Mouse (Mus musculus): ENCODE measurements around the gene Mfsd2a.
"Not testable (repeated sequence)": the region's sequence is repeated elsewhere in the genome, so short reads cannot be mapped to it uniquely, and the experiment has no call there.

Gene Mfsd2a

DNA sequence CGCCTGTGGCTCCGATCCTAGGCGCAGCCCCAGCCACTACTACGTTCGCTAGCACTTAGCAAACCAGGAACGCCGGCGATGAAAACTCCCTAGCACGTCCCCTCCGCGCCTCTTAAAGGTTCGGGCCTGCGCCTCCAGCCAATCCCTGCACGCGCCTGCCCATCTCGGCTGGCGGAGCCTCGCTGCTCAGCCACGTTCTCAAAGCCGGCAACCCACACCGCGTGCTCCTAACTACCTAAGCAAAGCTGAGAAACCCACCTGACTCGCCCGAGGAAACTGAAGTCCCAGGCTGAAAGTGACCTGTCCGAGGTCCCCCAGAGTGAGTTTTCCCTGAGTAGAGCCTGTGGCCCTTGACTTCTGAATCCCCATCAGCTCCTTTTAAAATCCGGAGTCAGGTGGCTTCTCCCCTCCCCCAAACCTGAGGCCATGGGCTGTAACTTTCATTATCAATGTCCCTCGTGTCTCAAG is at the start of gene Mfsd2a:
Gene Mfsd2a, minus strand, starts transcription at position 89 of the 468 bp plus-strand sequence.
- peak; percentile 76 to 83 for DNase-seq

DNA sequence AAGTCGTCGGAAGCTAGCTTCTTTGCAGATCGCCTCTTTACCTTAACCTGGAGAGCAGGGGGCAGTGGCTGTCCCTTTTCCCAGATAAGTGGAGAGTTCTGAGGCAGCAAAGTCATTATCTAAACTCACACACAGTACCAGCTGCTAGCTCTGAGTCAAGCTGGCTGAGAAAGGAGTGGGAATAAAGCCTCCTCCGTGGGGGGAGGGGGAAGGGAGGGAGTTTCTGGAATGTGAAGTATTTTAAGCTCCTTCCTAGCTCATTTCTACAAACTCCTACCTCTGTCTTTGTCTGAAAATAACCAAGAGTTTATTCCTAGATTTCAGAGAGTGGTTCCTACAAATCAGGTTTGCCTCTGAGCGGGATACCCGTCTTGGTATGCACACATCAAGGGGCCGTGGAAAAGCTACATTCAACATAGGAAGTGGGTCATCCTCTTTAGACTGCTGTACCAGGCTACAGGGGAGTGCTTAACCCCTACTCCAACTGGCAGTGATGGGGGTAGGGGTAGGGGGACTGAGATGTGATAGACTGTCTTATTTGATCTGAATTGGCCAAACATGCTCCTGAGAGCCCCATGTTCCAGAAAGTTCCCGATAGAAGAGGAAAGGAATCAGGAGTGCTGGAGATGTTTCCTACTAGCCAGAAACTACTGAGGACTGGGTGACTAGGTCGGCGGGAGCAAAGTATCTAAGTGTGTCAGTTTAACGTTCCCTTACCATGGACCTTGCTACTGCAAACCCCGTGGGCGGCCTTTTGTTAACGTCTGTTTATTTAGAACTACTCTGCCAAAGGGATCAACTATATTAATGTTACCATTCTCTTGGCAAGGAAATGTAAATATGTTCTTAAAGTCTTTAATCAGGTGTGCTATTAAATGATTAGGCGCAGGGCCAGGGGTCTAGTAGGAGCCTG is 44.3 kb upstream of the Mfsd2a start:
- peak; percentile 33 to 60 for DNase-seq

DNA sequence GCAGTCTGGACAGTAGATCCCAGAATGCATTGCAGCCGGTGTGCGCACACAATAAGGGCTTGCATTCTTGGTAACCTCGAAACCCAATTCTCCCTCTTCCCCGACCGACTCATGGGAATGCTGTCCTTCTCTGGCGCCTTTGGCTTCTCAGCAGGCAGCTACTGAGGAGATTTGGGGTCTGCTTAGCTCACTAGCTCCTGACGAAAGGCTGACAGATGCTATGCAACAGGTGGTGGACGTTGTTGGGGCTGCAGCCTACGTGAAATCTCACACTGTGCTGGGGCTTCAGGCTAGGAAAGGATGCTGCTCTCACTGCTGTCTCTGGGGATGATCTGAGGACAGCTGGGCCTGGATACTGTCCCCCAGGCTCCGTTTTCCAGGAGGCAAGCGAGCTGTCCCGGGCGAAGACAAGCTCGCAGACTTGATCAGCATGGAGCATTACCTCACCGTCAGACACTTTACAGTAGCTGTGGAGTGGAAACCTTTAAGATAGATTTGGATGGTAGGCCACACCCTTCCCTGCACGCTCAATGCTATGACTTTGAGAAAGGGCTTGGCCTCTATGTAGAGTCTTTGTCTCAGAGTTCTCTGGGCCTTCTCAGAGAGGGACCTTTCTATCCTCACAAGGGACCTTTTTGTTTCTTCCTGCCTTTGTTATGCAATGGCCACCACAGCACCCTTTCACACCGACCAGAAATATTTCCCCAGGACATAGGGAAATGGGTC is 39.8 kb upstream of the Mfsd2a start:
- no peak for DNase-seq

DNA sequence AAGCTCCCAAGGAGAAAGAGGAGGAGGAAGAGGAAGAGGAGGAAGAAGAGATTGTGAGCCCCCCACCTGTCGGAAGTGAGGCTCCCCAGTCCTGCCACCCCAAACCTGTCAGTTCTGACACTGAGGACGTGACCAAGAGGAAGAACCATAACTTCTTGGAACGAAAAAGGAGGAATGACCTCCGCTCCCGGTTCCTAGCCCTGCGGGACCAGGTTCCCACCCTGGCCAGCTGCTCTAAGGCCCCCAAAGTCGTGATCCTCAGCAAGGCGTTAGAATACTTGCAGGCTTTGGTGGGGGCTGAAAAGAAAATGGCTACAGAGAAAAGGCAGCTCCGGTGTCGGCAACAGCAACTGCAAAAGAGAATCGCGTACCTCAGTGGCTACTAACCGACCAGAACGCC is 39.1 kb upstream of the Mfsd2a start:
- no peak for DNase-seq

DNA sequence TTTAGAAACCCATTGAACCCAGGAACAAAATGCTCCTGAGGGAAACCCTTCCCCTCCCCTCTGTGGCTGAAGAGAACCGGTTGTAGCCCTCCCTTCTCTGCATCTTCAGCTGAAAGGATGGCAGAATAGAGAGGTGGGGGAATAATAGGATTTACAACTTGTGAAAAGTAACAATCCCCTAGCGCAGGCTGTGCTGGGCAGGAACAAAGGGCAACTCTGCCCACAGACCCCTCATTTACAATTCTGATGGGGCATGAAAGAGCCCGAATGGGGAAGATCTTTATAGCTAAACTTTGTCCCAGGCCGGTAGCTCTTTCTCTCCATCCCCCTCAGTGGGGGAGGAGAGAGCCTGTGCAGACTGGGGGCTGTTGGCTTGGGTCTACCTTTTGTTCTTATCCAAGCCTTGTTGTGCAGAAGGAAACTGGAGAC is 38.3 kb upstream of the Mfsd2a start:
- no peak for DNase-seq

DNA sequence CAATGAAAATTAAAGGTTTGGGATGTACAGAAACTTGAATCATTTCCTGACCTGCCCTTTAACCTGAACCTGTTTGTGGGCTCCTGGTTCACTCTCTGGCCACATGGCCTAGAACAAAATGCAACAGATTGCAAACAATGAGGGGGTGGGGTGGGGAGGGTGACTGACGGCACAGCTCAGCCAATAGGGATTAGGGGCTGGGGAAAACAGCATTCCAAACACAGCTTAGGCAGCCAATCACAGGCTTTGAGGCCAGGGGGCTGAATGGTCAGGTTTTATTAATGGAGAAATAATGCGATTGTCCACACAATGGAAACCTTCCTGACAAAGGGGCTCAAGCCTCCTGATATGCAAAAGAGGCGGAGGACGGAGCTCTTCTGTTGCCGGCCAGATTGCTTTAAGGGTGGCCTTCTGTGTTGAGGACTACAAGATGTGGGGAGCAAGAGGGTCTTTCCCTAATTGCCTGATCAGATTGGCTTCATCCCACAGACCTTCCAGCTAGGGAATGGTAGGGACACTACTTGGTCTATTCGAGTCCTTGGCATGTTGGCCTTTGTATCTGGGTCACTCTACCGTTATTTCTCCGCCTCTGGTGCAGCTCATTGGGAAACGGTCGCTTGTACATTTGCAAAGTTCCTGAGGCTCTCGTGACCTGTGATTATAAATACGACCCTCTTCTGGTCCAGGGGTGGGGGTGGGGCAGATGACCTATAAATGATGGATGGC is 37.7 kb upstream of the Mfsd2a start:
- DNase-seq, result peak in 1 of 2 experiments; percentile 24

DNA sequence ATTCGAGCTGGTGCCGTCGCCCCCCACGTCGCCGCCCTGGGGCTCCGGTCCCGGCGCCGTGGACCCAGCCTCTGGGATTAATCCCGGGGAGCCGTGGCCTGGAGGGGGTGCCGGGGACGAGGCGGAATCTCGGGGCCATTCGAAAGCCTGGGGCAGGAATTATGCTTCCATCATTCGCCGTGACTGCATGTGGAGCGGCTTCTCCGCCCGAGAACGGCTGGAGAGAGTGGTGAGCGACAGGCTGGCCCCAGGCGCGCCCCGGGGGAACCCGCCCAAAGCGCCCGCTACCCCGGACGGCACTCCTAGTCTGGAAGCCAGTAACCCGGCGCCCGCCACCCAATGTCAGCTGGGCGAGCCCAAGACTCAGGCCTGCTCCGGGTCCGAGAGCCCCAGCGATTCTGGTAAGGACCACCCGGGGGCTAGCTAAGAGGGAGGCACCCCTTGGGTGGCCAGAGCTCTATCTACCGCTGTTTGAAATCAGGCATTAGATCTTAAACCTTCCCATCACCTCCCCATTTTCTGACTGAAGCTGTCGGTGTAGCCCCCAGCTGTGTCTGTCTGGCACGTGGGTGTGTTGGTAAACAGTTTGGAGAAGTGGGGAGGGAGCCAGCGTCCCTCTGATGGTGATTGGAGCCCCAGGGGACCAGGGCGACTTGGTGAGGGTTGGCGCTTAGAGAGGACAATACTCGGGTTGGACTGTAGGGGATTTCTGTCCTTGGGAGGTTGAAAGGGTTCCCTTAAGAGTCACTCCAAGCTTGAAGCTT is 35.8 kb upstream of the Mfsd2a start:
- peak; percentile 38 to 54 for DNase-seq

DNA sequence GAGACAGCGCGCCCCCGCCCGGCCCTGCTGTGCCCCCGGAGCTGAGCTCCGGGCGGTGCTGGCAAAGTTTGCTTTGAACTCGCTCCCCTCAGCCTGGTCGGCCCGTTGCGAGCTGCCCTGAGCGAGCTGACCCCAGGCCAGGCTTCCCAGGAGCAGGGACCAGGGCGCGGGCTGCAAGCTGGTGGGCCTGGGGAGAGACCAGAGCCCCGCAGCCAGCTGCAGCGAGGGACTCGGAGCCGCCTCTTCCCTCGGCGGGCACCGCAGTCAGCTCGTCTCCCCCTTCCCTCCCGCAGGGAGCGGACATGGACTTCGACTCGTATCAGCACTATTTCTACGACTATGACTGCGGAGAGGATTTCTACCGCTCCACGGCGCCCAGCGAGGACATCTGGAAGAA is 35.2 kb upstream of the Mfsd2a start:
- peak; percentile 15 to 19 for DNase-seq

DNA sequence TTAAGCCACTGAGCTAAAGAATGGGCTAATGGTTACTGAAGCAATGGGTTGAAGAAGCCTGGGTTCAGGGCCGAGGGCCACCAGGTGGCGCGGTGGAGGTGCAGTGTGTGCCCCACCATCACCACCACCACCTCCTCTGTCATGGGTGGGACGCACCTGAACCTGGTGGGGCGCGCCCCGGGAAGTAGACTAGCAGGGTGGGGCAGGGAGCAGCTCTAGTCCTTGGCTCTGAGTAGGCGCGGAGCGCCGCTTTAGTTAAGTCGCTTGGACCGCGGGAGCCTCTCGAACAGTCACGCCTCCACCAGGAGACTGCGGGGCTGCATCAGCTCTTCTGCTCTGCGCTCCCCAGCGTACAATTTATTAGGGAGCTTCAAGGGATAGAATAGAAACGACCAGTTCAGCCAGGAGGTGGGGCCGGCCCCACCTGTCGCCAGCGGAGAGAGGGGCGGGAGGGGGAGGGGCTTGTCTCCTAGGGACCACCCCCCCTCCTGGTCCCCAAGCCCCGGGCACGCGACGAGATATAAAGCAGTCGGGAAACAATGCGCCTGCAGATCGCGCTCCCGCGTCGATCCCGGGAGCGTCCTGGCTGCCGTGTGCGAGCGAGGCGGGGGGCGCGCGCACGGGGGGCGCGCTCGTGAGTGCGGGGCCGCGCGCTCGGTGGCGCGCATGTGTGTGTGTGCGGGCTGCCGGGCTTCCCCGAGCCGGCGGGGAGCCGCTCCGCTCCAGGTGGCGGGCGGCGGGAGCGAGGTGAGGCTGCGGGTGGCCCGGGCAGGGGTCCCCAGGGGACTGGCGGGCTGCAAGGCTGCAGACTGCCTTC is 34.6 kb upstream of the Mfsd2a start, which contains the start of gene Mycl:
Gene Mycl, plus strand, starts transcription at position 249 of the 817 bp plus-strand sequence.
- DNase-seq, result peak; percentile 82 to 86

DNA sequence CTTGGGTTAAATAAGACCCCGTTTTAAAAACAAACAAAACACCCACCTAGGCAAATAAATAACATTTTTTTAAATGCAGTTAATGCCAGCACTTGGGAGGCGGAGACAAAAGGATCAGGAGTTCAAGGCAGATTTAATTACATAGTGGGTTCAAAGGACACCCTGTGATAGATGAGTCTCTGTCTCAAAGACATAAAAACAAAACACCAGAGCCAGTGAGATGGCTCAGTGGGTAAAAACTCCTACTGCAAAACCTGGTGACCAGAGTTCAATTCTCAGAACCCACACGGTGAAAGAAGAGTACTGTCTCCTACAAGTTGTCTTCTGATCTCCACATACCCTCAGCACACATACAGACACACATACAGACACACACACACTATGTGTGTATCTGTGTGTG is 31.3 kb upstream of the Mfsd2a start:
- no peak for DNase-seq

DNA sequence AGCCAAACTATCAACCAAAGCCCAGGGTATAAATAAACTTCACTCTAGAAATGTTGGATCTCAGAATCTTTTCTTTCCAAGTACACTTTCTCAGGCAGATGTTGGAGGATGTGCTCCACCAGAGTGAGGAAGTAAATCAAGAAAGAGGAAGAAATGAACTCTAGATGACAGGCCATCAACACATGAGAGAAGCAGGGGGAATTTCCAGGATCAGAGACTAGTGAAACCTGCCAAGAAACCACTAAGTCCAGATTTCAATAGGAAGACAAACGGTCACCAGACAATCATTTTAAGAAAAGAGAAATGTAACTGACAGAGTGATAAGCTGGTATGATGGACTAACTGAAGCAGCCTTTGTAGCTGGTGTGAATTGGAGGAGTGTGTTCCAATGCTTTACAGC is 30.2 kb upstream of the Mfsd2a start:
- no peak for DNase-seq

DNA sequence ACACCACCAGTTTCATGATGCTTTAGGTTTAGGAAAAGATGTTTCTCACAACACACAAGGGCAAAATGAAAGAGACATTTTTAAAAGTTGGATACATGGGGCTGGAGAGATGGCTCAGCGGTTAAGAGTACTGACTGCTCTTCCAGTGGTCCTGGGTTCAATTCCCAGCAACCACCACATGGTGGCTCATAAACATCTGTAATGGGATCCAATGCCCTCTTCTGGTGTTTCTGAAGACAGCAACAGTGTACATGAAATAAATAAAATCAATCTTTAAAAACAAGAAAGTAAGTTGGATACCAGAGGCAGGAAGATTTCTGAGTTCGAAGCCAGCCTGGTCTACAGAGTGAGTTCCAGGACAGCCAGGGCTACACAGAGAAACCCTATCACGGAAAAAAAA is 27.0 kb upstream of the Mfsd2a start:
- DNase-seq, result not testable (repeated sequence)

DNA sequence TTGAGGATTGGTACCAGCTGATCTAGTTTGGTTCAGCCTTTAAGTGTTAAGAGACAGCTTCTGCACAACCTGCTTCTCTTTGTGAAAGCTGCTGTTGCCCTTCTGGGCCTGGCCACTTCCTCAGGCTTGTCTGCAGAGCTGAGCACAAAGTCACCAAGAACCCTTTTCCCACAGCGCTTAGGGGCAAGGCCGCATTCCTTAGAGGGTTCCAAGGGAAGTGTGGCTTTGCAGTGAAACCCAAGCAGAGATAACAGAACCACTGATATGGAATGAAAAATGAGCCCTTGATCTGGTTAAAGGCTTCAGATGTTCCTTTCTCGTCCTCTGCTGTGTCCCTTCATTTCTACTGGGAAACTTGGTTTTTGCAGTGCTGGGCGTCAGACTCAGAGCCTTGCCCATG is 26.4 kb upstream of the Mfsd2a start:
- DNase-seq, result no peak

DNA sequence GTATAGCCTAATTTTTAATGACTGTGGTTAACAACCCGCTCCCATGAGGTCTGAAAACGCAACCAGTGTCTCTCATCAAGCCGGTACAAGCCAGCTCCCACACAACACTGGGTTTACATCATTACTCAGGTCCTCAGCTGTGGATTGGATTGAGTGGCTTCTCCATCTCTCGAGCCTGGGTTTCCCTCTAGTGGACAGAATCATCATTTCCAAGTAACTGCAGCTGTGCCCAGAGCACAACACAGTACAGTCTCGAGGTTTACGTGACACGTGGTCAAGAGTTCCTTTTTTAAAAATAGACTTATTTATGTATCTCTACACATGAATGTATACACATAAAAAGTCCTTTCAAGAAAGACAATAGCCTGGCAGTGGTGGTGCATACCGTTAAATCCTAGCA is 24.1 kb upstream of the Mfsd2a start:
- peak; percentile 52 to 63 for DNase-seq

DNA sequence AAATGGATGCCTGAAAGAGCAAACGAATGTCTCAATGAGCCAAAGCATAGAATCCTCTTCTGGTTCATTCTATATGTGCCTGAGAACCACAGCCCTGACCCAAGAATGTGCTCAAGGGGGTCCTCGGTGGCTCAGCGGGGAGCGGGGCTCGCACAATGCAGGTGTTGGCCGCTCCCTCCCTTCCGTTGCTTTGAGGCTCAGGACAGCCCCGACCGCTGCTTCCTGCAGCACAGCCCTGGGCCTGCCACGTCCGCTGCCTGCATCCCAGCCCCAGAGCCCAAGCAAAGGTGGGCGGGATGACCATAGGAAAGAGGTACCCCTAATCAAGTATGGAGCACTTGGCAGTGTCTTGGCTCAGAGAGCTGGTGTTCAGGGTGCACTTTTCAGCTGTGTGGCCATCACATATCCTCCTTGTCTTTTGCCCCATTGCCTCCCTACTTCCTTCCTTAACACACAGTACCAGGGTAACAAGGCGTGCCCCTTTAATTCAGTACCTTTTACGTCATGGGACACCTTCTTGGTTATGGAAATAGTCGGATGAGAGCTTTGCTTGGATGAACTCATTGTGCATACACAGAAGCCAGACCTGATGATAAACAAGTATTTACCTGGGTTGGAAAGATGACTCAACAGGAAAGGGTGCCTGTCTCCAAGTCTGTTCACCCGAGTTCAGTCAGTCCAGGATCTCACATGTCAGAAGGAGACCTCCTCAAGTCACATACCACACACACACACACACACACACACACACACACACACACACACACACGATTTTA is 22.7 kb upstream of the Mfsd2a start:
- no peak for DNase-seq

DNA sequence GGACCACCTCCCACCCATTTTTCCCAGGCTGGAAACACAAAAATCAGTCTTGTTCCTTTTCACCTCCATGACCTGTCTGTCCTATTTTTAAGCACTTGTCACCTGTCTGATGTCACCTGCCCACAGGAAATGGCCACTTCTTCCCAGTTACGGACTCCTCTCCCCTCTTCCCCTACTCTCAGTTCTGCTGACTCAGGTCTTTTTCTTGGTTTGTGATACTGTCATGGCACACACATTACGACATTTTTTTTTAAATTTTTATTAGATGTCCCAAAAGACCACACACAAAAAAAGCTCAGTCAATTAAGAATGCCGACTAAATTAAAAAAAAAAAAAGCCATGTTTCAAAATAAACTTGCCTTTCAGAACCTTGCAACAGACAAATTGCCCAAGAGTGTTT is 21.5 kb upstream of the Mfsd2a start:
- no peak for DNase-seq

DNA sequence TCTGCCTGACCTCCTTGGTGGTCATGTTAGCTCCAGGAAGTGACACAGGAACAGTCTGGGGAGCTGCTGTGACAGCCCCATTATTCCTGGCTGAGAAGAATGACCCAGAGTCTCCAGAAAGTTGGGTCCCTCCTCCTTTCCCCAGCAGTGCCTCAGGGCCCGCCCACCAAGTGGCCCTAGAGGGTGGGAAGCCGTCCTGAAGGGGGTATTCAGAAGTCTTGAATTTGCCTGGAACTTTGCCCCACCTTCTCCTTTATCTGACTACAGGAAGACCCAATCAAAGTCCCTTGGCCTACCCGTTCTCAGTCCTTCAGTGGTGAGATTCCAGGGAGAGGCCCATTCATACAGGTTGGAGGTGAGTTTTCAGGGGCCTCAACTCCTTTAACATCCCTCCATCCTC is 20.9 kb upstream of the Mfsd2a start:
- no peak for DNase-seq

DNA sequence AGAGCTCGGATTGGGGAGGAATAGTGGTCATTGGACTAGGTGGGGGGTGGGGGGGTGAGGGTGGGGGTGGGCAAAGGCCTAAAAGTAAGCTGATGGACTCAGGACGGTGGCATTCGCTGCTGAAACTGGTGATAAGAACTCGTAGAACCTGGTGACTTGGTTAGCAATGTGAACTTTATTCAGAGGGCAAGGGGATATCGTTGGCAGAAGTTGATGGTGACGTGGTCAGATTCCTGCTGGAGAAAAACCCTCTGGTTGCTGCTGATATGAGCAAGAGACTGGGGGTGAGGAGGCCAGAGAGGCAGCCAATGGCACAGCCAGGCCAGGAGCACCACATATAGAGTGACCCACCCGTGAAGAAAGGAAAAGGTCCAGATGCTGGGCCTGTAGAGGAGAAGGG is 20.2 kb upstream of the Mfsd2a start:
- DNase-seq, result no peak

DNA sequence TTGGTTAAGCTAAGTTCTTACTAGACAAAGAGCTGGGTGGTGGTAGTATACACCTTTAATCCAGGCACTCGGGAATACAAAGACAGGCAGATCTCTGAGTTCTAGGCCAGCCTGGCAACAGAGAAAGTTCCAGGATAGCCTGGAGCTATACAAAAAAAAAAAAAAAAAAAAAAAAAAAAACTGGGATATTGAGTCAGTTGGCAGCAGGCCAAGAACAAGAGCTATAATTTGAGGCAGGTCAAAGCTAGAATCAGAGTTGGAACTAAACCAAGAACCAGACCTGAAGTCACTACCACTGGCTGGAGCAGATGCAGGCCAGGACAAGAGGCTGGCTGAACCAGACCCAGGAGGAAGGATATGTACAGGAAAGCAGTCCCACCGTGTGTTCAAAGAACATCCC is 19.7 kb upstream of the Mfsd2a start:
- DNase-seq, result no peak

DNA sequence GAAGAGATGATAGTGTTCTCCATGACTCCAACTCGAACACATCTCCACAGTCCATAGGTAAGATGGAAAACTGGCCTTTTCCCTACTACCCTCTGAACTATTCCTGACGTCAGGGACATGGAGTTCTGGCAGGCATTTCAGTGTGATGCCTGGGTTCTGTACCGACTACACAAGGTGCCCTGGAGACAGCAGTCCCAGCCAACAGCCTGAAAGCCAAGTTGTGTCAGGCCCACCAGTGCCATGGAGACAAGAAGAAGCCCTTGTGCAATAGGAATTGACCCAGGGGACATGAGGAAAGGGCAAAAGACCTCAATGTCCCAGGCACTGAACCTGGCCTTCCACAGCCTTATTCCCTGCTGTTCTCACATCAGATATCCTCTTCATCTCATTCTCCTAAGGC is 18.8 kb upstream of the Mfsd2a start:
- DNase-seq, result no peak

DNA sequence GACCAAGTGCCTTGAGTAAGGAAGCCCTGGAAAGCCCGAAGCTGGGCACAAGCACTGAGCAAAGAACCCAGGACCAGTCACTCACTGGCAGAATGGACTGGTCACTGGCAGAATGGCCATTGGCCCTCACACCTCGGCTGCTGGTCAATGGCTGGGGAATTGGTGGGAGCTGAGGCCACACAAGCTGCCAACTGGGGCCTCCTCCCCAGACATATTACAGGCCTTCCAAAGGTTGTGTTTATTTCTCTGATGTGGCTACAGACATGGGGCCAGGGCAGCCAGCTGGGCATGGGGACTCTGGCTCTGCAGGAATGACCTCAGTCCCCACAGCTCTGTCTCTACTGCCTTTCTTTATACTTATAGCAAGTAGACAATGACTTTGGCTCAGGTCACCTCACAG is 17.9 kb upstream of the Mfsd2a start:
- DNase-seq, result no peak
